Mouse (Mus musculus) heart, postnatal 0 days (tissue): ENCODE data around the gene Acod1.

ENCODE experiments used
- CTCF ChIP-seq: IDR thresholded peaks from 2 replicates; pipeline ENCODE4 v1.5.1; 2016; ENCODE audit warnings: antibody characterized with exemption, control low read depth, low read depth
- EP300 ChIP-seq: IDR thresholded peaks from 2 replicates; pipeline ENCODE4 v1.6.1; 2016; ENCODE audit warnings: antibody characterized with exemption, low read depth

- TF ChIP-seq EP300 (no peak), CTCF (no peak)
Observed at GRCm38 (mm10) chr14:103020046-103020445, 26.7 kb upstream of the Acod1 start.
